Mouse (Mus musculus) forebrain, embryonic 15.5 days (tissue): Measurements from ENCODE around the gene Nfkbie. TPM values are rescaled to one million over a fixed set of nuclear protein-coding genes. Genes with fewer than 3 reads are reported as not detected.

Source experiments
- ATAC-seq: fragments of 200-750 bp; cut with Nextera tagmentation; replicated peaks from 2 replicates; pipeline ENCODE4 v1.8.0; 2017; ENCODE audit warnings: mild to moderate bottlenecking, moderate TSS enrichment, moderate library complexity
- H3K27ac ChIP-seq: fragments of 300-500 bp; sonication (generic); replicated peaks from 2 replicates; pipeline ENCODE4 v1.5.1; 2015; ENCODE audit warnings: mild to moderate bottlenecking, inconsistent platforms
- H3K27me3 ChIP-seq: fragments of 300-500 bp; sonication (generic); 2 replicates; pipeline ENCODE4 v1.6.1; 2015; ENCODE audit warnings: inconsistent platforms
- H3K36me3 ChIP-seq: fragments of 300-500 bp; sonication (generic); 2 replicates; pipeline ENCODE4 v1.6.1; 2015; ENCODE audit warnings: mild to moderate bottlenecking, inconsistent platforms
- H3K4me1 ChIP-seq: fragments of 300-500 bp; sonication (generic); 2 replicates; pipeline ENCODE4 v1.6.1; 2015; ENCODE audit warnings: inconsistent platforms
- H3K4me2 ChIP-seq: fragments of 300-500 bp; sonication (generic); replicated peaks from 2 replicates; pipeline ENCODE4 v1.6.1; 2015; ENCODE audit warnings: mild to moderate bottlenecking, inconsistent platforms
- H3K4me3 ChIP-seq: fragments of 300-500 bp; sonication (generic); 2 replicates; pipeline ENCODE4 v1.5.1; 2015; ENCODE audit warnings: mild to moderate bottlenecking, inconsistent platforms
- H3K9ac ChIP-seq: fragments of 300-500 bp; sonication (generic); replicated peaks from 2 replicates; pipeline ENCODE4 v1.6.1; 2015; ENCODE audit warnings: mild to moderate bottlenecking, inconsistent platforms
- H3K9me3 ChIP-seq: fragments of 300-500 bp; sonication (generic); 2 replicates; pipeline ENCODE4 v1.6.1; 2016; ENCODE audit warnings: inconsistent platforms
- WGBS: fragments of 180-500 bp; shearing (Covaris S2); methylation state at CpG from one replicate; pipeline ENCODE4 v1.1.7; 2015; ENCODE audit warnings: mixed read lengths; 5-methylcytosine and 5-hydroxymethylcytosine counted together
- polyA plus RNA-seq: library from polyadenylated mRNA; unstranded; fragments of >200 nt; fragmentation: Nextera tagmentation; extraction: Ambion mirVana; gene quantifications from 2 replicates; pipeline ENCODE4 v1.2.1, GENCODE M21; 2015

Nfkbie gene
- polyA plus RNA-seq, 1 experiment from 2014 or later = 4.6 TPM

GRCm38 (mm10) chr17:45520136-45520535 lies 35.4 kb upstream of the Nfkbie start:
- Histone ChIP-seq H3K27ac (no peak overlapping the region), H3K4me3 (no peak overlapping the region), H3K36me3 (no peaks in the 10 kb centered on the region), H3K4me1 (peaks cover 13% of the 10 kb centered on the region), H3K27me3 (no peaks in the 10 kb centered on the region), H3K9me3 (no peaks in the 10 kb centered on the region), H3K9ac (no peak overlapping the region), H3K4me2 (no peak overlapping the region)
- no peak for ATAC-seq
- whole genome bisulfite sequencing = 89% methylated on average over 11 of the region's 11 CpGs

DNA sequence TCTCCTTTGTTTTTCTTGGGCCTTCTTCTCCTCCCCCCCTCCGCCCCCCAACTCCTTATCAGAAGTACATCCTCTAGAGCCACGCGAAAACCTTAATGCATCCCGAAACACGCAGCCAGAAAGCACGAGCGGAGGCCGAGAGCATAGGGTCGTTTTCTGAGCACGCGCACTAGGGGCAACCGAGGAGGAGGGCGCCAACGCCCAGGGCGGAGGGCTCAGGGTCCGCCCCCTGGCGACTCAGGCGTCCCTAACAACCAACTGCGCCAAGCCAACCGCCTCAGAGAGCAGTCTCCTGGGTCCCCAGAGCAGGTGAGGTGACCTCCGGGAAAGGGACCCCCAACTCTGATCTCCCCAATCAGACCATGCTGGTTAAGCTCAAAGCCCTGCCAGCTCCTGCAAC lies 32.2 kb upstream of the Nfkbie start, which contains the start of gene Tcte1:
Gene Tcte1, plus strand, starts transcription at position 172 of the 400 bp plus-strand sequence.
- Histone ChIP-seq H3K36me3 (no peaks in the 10 kb centered on the region), H3K9me3 (no peaks in the 10 kb centered on the region), H3K4me2 (peak within 1 kb of the TSS; percentile 67), H3K4me3 (peak within 1 kb of the TSS; percentile 39), H3K27me3 (no peaks in the 10 kb centered on the region), H3K9ac (peak within 1 kb of the TSS; percentile 48), H3K27ac (no peak within 1 kb of the TSS), H3K4me1 (peaks cover 13% of the 10 kb centered on the region)
- WGBS = under 1% methylated on average over 21 of the region's 21 CpGs
- peak; percentile 81 for ATAC-seq

GRCm38 (mm10) chr17:45524961-45525360 lies 30.5 kb upstream of the Nfkbie start:
- Histone ChIP-seq H3K36me3 (no peaks in the 10 kb centered on the region), H3K4me3 (no peak overlapping the region), H3K27me3 (no peaks in the 10 kb centered on the region), H3K9ac (no peak overlapping the region), H3K27ac (no peak overlapping the region), H3K4me2 (no peak overlapping the region), H3K9me3 (no peaks in the 10 kb centered on the region), H3K4me1 (peaks cover 13% of the 10 kb centered on the region)
- ATAC-seq = no peak
- 55% methylated on average over 4 of the region's 4 CpGs for WGBS

GRCm38 (mm10) chr17:45526571-45526970 lies 28.9 kb upstream of the Nfkbie start:
- H3K27ac ChIP-seq = no peak overlapping the region
- H3K4me2 ChIP-seq = no peak overlapping the region
- H3K4me1 ChIP-seq = peaks cover 20% of the 10 kb centered on the region
- no peak overlapping the region for H3K4me3 ChIP-seq
- no peaks in the 10 kb centered on the region for H3K36me3 ChIP-seq
- no peak overlapping the region for H3K9ac ChIP-seq
- H3K27me3 ChIP-seq = no peaks in the 10 kb centered on the region
- 17% methylated on average over 5 of the region's 5 CpGs for WGBS
- ATAC-seq = no peak
- H3K9me3 ChIP-seq = no peaks in the 10 kb centered on the region

GRCm38 (mm10) chr17:45530346-45530782 lies 25.1 kb upstream of the Nfkbie start:
- Histone ChIP-seq H3K4me2 (no peak overlapping the region), H3K9ac (no peak overlapping the region), H3K9me3 (no peaks in the 10 kb centered on the region), H3K27ac (peak overlapping the region; percentile 69), H3K36me3 (no peaks in the 10 kb centered on the region), H3K4me3 (no peak overlapping the region), H3K4me1 (peaks cover 7% of the 10 kb centered on the region), H3K27me3 (peaks cover 8% of the 10 kb centered on the region; the same call in 1 of the 2 replicates)
- ATAC-seq = peak; percentile 89
- 35% methylated on average over 13 of the region's 13 CpGs for WGBS

GRCm38 (mm10) chr17:45532896-45533295 lies 22.6 kb upstream of the Nfkbie start:
- H3K4me1 ChIP-seq = peaks cover 21% of the 10 kb centered on the region
- 56% methylated on average over 15 of the region's 15 CpGs for WGBS
- no peak for ATAC-seq
- peaks cover 10% of the 10 kb centered on the region; the same call in 1 of the 2 replicates for H3K27me3 ChIP-seq
- H3K9me3 ChIP-seq = no peaks in the 10 kb centered on the region
- H3K27ac ChIP-seq = no peak overlapping the region
- H3K4me3 ChIP-seq = no peak overlapping the region
- H3K4me2 ChIP-seq = no peak overlapping the region
- no peak overlapping the region for H3K9ac ChIP-seq
- H3K36me3 ChIP-seq = no peaks in the 10 kb centered on the region

DNA sequence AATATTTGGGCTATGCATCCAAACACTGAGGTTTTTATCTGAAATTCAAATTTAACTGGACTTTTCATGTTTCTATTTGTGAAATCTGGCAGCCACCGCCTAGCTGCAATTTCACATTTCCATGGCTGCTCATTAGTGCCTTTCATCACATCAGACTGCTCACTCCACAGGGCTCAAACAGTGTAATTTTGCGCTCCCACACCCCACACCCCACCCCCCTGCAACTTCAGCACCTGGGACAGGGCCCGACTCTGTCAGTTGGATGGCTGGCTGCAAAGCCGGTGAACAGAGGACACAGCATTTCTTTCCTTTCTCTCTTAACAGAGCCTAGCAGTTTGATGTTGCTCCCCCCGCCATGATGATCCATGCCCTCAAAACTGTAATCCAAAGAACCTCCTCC lies 19.2 kb upstream of the Nfkbie start:
- Histone ChIP-seq H3K27me3 (peaks cover 10% of the 10 kb centered on the region; the same call in 1 of the 2 replicates), H3K36me3 (no peaks in the 10 kb centered on the region), H3K4me1 (peaks cover 14% of the 10 kb centered on the region), H3K4me3 (no peak overlapping the region), H3K9me3 (no peaks in the 10 kb centered on the region), H3K9ac (no peak overlapping the region), H3K4me2 (no peak overlapping the region), H3K27ac (peak overlapping the region; percentile 7; the same call in 1 of the 2 replicates)
- no peak; the same call in 1 of the 2 replicates for ATAC-seq
- 8% methylated on average over 5 of the region's 5 CpGs for WGBS

DNA sequence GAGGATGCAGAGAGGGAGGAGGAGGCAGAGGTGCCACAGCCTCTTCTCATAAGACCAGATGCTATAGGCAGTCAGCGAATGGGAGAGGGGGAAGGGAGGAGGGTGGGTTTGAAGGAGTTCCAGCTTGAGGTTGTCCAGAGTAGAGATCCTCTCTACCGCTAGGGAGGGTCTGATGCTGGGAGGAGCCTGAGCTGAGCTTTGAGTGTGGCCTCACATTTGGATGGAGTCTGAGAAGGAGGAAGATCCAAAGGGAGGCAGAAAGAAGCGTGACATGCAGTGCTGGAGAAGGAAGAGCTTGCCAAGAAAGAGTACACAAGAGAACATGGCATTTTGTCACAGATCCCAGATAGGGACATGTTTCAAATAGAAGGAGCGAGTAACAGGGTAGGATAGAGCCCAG lies 17.1 kb upstream of the Nfkbie start:
- H3K4me1 ChIP-seq = peaks cover 14% of the 10 kb centered on the region
- 61% methylated on average over 4 of the region's 4 CpGs for WGBS
- H3K9ac ChIP-seq = no peak overlapping the region
- ATAC-seq = 0 out of 2 replicates have a peak, but pooled peaks have one; percentile 2
- no peaks in the 10 kb centered on the region for H3K36me3 ChIP-seq
- peaks cover 10% of the 10 kb centered on the region; the same call in 1 of the 2 replicates for H3K27me3 ChIP-seq
- no peaks in the 10 kb centered on the region for H3K9me3 ChIP-seq
- no peak overlapping the region for H3K4me3 ChIP-seq
- H3K27ac ChIP-seq = 0 out of 2 replicates have a peak overlapping the region, but pooled peaks have one; percentile 17
- no peak overlapping the region for H3K4me2 ChIP-seq

DNA sequence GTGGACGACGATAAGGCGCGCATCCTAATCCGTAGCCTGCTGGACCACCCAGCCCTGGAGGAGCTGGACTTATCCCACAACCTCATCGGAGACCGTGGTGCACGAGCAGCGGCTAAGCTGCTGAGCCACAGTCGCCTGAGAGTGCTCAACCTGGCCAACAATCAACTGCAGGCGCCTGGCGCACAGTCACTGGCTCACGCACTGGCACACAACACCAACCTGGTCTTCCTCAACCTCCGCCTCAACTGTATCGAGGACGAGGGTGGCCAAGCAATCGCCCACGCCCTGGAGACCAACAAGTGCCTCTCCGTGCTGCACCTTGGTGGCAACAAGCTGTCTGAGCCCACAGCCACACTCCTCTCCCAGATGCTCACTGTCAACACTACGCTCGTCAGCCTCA lies 15.8 kb upstream of the Nfkbie start:
- H3K9ac ChIP-seq = no peak overlapping the region
- WGBS = 79% methylated on average over 21 of the region's 21 CpGs
- no peak for ATAC-seq
- peaks cover 8% of the 10 kb centered on the region; the same call in 1 of the 2 replicates for H3K27me3 ChIP-seq
- no peak overlapping the region for H3K4me2 ChIP-seq
- H3K9me3 ChIP-seq = no peaks in the 10 kb centered on the region
- H3K4me1 ChIP-seq = peaks cover 25% of the 10 kb centered on the region
- H3K27ac ChIP-seq = no peak overlapping the region
- no peak overlapping the region for H3K4me3 ChIP-seq
- H3K36me3 ChIP-seq = 0 out of 2 replicates have a peak, but pooled peaks cover 4% of the 10 kb centered on the region

- H3K9ac ChIP-seq = no peak overlapping the region
- no peak overlapping the region for H3K27ac ChIP-seq
- no peak overlapping the region for H3K4me2 ChIP-seq
- 39% methylated on average over 6 of the region's 6 CpGs for WGBS
- H3K4me3 ChIP-seq = no peak overlapping the region
- H3K9me3 ChIP-seq = no peaks in the 10 kb centered on the region
- peaks cover 8% of the 10 kb centered on the region for H3K27me3 ChIP-seq
- H3K4me1 ChIP-seq = peaks cover 33% of the 10 kb centered on the region
- peaks cover 26% of the 10 kb centered on the region; the same call in 1 of the 2 replicates for H3K36me3 ChIP-seq
- no peak for ATAC-seq
Measured at GRCm38 (mm10) chr17:45542129-45542528, 13.4 kb upstream of the Nfkbie start.

DNA sequence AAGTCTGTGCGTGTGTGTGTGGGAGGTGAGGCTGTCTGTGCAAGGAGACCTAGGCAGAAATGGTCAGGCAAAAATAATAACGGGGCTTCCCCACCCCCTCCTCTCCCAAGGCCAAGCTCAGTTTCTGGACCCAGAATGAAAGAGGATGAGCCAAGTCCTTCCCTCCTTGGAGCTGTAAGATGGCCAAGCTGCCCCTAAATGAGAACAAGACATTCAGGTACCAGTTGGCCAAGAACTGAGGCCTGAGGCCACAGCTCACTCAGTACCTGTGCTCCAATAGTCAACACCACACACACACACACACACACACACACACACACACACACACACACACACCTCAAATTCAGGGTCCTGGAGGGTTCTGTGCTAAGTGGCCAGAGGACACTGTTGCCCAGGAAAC lies 12.8 kb upstream of the Nfkbie start:
- ATAC-seq = no peak
- Histone ChIP-seq H3K4me1 (peaks cover 39% of the 10 kb centered on the region), H3K4me3 (no peak overlapping the region), H3K9me3 (no peaks in the 10 kb centered on the region), H3K36me3 (peaks cover 26% of the 10 kb centered on the region; the same call in 1 of the 2 replicates), H3K9ac (no peak overlapping the region), H3K27ac (no peak overlapping the region), H3K27me3 (peaks cover 9% of the 10 kb centered on the region), H3K4me2 (no peak overlapping the region)
- WGBS = 68% methylated on average over 2 of the region's 2 CpGs

DNA sequence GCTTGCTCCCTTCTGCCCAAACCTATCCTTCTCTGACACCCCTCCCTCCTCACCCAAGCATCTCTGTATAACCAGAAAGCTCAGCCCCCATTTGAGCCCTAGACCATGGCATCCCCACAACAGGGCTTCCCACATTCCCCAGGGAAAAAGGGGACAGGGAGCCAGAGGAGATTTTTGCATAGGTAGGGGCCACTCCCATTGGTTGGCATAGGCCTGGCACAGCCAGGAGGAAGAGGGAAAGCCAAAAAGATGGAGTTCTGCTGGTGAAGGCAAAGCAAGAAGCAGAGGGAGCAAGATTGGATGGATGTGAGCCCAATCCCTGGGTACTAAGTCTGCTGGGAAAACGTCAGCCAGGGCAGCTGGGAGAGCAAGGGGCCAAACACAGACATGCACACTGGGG lies 12.4 kb upstream of the Nfkbie start:
- Histone ChIP-seq H3K9me3 (no peaks in the 10 kb centered on the region), H3K27me3 (peaks cover 9% of the 10 kb centered on the region), H3K4me1 (peaks cover 43% of the 10 kb centered on the region), H3K4me3 (no peak overlapping the region), H3K27ac (no peak overlapping the region), H3K4me2 (no peak overlapping the region), H3K9ac (no peak overlapping the region), H3K36me3 (peaks cover 26% of the 10 kb centered on the region; the same call in 1 of the 2 replicates)
- no peak for ATAC-seq
- WGBS = 24% methylated on average over 1 of the region's 1 CpGs
